Mouse (Mus musculus): ENCODE measurements at regions not wholly inside any gene's neighbourhood (a gene's known extent, or its start where the extent isn't known, plus 50 kb on each side); places are given as distances from the start of the nearest gene placed in this dataset.

- DNase-seq (ENCODE audit: low spot score in 2 of 2), result no peak
- intact Hi-C loops (cut with DNase I), result no loop called here
Observed at GRCm38 (mm10) chr10:21715436-21715835, 122.5 kb downstream of the 1700020N01Rik start.

GRCm38 (mm10) chr10:21718189-21718588, 125.2 kb downstream of the 1700020N01Rik start:
- intact Hi-C loops (cut with DNase I), result no loop called here
- no peak for DNase-seq (ENCODE audit: low spot score in 2 of 2)

DNA sequence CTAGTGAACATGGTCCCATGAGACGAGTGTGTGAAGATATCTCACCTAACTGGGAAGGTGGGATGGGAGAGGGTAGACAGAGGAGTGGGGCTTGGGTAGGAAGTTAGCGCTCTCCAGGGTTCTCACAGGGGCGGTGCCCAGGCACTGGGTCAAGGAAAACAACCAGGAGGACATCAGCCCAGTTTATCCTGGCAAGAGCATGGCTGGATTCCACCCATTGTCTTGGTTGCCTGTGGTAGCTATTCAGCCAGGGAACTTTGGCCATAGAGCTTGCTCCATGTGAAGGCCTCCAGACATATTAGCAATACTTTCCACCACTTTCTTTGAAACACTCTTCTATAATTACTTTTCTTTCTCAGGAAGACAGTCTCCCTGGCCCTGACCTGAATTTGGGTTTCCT, 131.4 kb downstream of the 1700020N01Rik start:
- DNase-seq (ENCODE audit: low spot score in 2 of 2), result no peak

GRCm38 (mm10) chr10:21724999-21725398, 132.1 kb downstream of the 1700020N01Rik start:
- intact Hi-C loops (cut with DNase I), result no loop called here
- peak in 1 of 2 experiments; percentile 53 for DNase-seq (ENCODE audit: low spot score in 2 of 2)

More for the DNA sequence above, 131.4 kb downstream of the 1700020N01Rik start:
- intact Hi-C loops (cut with DNase I), result no loop called here

DNA sequence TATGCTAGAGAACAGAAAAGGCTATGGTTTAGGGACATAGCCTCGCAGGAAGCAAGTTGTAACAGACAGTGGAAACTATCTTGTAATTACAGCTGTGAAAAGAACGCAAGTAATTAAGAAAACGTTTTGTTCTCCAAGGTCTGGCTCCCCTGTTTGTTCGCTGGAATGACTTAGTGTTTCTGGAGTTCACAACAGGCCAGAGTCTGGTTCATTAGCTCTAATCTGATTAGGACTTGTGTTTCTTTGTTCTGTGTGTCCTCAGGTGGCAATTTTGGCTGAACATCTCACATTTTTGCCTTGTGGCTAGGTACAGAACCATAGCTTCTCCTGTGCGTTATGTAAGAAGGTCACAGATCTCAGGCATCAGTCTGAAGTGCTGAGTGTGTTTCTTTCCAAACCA, 141.7 kb upstream of the Sgk1 start:
- no peak for DNase-seq (ENCODE audit: low spot score in 2 of 2)
- intact Hi-C loops (cut with DNase I), result no loop called here

DNA sequence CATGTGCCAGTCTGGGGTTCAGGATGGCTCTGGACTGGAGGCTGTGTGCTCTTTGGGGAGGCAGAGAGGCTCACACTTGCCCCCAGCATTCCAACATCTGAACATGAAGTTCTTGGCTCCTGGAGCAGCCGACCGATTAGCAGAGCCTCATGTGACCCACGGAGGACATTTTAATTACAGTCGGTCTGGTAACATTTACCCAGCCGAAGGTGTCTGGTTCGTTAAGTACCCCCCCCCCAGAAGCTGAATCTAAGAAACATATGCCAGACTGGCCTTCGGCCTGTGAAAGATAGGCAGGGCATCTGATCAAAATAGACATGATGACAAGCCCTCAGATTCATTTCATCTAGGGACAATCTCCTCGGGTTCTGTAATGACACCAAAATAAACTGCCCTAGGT, 140.4 kb upstream of the Sgk1 start:
- intact Hi-C loops (cut with DNase I), result no loop called here

DNA sequence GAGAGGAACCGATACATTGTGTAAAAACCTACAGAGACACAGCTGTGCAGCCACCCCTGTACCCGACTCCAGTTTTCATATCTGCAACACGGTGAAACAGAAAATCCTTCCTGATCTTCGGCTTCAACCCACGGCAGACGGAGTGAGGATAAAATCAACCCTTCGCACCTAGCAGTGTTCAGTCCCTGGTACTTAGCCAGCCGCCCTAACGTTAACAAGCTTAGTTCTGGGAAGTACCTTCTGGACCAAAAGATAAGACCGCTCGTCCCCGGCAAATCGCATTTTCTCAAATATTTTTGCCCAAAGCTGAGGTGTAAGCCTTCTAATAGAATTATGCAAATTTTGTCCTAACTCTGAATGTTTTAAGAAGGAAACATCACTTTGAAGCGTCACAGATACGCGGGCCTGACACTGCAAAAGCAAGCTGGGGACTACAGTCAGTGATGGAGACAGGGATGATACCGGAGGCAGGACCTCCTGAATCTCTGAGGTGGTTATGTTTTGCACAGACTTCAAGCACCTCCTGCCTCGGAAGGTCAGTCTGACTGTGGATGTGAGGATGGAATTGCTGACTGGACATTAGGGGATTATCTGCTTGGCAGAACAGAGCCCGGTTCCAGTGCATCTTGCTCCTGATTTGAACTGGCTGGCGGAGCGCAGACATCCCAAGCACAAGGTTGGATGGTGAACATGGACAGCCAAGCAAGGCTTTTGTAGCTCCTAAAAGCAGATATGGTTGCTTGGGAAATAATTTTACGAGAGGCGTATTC, 139.8 kb upstream of the Sgk1 start:
- DNase-seq (ENCODE audit: low spot score in 2 of 2), result peak in 1 of 2 experiments; percentile 39
- intact Hi-C loops (cut with DNase I), result no loop called here

More for the DNA sequence above, 140.4 kb upstream of the Sgk1 start:
- no peak for DNase-seq (ENCODE audit: low spot score in 2 of 2)

DNA sequence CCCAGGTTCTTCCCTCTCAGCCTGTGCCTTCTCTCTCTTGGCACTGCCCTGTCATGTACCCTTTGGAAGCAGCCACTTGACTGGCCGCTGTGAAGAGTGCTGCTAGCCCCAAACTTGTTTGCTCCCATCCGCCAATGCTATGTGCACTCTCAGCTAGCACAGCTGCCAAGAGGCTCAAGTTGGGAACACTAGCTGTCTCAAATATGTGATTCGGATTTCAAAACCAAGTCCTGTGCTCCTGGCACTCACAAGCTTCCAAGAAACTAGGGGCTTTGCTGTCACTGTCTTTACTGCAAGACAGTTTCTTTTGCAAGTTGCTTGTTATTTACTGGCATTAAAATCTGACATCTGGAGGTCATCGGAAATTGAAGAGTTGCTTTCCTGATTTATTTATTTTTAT, 138.6 kb upstream of the Sgk1 start:
- intact Hi-C loops (cut with DNase I), result no loop called here
- no peak for DNase-seq (ENCODE audit: low spot score in 2 of 2)

DNA sequence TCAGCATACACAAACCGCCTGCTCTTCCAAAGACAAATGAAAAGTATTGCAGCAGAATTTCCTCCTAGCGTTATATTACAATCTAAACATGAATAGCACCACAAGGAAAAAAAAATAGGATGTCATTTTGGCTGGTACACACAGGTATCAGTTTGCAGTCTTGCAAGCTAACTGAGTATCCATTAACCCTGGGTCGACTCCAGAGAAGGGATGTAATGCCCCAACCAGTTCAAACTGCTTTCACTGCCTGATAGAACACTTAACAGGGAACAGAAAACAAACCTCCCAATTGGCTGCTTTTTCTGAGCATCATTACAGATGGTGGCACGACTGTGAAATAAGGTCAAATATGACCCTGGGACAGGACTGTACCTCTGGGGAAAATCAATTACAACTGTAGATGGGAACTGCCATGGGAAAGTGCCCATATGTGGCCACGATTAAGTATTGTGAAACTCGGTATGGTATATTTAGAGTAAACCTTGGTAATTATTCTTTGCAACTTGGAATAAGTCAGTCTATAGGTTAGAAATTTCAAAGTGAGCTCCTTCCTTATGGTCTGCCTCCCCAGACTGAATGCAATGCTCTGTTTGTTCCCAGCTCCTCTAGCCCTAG, 137.5 kb upstream of the Sgk1 start:
- DNase-seq (ENCODE audit: low spot score in 2 of 2), result no peak
- intact Hi-C loops (cut with DNase I), result no loop called here

DNA sequence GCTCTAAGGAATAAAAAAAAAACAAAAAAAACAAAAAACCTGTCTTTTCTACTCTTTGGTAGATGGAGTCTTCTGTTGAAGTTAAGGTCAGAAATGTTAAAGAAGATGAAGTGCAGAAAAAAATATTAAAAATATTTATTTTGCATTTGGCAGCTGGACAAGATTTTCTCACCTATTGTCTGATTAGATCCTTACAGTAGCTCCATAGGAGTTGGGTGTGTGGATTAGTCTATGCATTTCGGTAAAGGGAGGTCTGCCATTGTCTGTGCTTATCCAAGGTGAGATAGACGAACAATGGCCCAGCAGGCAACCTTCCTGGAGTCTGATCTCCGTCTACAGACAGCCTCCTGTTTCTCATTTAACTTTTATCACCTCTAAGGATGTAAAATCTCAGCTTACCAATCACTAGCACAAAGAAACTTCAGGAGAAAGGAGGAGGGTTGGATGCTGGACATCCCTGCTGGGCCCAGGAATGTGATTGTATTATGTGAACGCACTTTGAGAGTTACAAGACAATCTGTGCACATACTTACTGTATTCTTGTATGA, 136.0 kb upstream of the Sgk1 start:
- no peak for DNase-seq (ENCODE audit: low spot score in 2 of 2)
- intact Hi-C loops (cut with DNase I), result no loop called here

DNA sequence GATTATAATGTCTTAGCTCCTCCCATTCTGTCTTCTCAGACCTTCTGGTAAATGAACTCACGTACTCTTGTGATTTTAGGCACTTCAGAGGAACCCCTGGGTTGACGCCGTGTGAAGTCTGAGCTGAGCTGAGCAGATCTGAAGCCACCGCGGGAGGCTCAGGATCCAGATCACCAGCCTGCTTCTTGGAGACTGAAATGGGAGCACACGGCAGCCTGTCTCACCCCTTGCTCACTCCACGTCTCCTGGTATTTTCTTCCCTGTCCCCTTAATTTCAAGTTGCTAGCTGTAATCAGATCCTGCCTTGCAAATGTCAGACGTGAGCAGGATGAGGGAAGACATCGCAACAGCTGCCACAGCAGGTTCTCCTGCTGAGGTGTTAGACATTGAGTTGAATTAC, 135.3 kb upstream of the Sgk1 start:
- intact Hi-C loops (cut with DNase I), result no loop called here
- DNase-seq (ENCODE audit: low spot score in 2 of 2), result no peak

DNA sequence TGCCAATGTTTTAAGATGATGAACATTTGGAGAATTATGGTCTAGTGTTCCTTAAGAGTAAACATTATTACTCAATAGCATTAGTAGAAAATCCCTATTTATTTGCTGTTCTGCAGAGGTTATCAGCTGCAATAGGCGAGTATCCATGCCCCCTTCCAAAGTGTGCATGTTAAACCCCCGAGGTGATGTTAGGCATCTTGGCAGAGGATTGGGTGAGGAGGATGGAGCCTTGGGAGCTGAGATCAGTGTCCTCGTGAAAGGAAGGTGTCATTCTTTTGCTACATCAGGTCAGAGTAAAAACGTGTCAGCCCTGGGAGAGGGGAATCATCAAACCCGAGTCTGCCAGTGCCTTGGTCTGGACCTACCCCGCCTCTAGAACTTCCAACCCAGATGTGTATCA, 130.7 kb upstream of the Sgk1 start:
- intact Hi-C loops (cut with DNase I), result loop anchor here (5.0 kb wide), 1 partner anchor 44 kb away; no protein-coding TSS in a partner anchor
- no peak for DNase-seq (ENCODE audit: low spot score in 2 of 2)

DNA sequence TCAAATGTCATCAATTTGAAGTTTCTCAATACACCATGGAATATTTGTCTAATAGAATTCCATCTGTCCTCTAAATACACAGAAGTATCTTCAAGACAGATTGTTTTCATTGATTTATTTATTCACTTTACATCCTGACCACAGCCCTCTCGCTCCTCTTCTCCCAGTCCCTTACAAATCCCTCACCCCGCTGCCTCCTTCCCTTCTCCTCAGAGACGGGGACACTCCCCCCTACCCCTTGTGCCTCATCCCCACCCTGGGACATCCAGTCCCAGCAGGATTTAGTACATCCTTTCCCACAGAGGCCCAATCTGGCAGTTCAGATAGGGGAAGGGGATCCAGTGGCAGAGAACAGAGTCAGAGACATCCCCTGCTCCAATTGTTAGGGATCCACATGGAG, 129.6 kb upstream of the Sgk1 start:
- intact Hi-C loops (cut with DNase I), result loop anchor here (5.0 kb wide), 1 partner anchor 45 kb away; no protein-coding TSS in a partner anchor
- no peak for DNase-seq (ENCODE audit: low spot score in 2 of 2)

- intact Hi-C loops (cut with DNase I), result loop anchor here (5.0 kb wide), 1 partner anchor 48 kb away; no protein-coding TSS in a partner anchor
- DNase-seq (ENCODE audit: low spot score in 2 of 2), result no peak
Observed at GRCm38 (mm10) chr10:21754763-21755548, 127.0 kb upstream of the Sgk1 start.

DNA sequence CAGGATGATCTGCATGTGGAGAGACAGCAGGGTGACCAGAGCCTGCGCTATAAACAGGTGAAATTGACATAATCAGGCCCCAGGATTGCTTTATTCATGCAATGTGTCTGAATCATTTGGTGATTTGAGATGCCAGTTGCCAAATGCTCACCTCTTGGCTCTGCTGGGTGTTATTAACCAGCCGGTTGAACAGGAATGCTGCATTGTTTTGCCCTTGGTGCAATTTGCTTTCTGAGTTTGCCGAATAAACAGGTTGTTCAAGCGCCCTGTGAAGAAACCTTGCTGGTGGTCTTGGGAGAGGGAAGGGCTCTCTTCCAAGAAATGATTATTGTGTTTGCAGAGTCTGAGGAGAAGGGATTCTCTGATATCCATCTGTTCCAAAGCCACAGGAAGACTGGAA, 126.3 kb upstream of the Sgk1 start:
- intact Hi-C loops (cut with DNase I), result no loop called here
- no peak for DNase-seq (ENCODE audit: low spot score in 2 of 2)

GRCm38 (mm10) chr10:21756811-21757210, 125.2 kb upstream of the Sgk1 start:
- DNase-seq (ENCODE audit: low spot score in 2 of 2), result no peak
- intact Hi-C loops (cut with DNase I), result no loop called here

DNA sequence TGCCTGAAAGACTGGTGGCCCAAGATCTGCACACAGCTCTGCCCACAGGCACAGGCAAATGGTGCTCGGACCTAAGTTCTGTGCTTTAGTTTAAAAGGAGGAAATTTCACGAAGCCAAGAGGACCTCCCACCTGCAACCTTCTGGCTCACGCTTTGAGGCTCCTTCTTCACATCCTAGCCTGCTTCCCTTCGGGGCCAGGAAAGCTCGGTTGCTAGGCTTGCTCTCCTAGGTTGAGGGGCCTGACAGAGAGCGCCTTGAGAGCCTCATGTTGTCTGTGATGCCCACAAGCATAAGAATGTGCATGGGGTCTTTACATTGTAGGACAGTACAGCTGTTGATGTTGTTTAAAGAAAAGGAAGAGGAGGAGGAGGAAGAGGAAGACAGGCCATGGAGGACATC, 123.9 kb upstream of the Sgk1 start:
- DNase-seq (ENCODE audit: low spot score in 2 of 2), result no peak
- intact Hi-C loops (cut with DNase I), result no loop called here

DNA sequence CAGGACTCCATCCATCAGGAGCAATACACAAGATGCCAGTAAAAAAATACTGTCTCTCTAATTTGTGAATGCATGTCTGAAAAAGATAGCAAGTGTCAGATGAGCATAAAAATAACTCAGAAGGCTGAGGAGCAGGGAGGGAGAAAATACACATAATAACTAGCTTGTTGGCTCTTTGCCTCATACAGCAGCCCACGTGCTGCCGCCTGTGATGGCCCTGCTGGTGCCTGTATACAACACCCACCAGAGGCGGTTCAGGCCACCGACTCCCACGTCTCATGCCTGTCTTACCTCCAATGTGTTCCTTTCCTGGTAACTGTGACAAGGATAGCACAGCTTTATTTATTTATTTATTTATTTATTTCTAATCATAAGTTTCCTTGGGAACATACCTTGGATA, 119.5 kb upstream of the Sgk1 start:
- intact Hi-C loops (cut with DNase I), result loop anchor here (2.0 to 5.0 kb wide), 7 partner anchors 105 to 295 kb away; partner anchors contain the start of gene Sgk1
- peak; percentile 60 to 62 for DNase-seq (ENCODE audit: low spot score in 2 of 2)

- intact Hi-C loops (cut with DNase I), result loop anchor here (2.0 to 5.0 kb wide), 7 partner anchors 106 to 296 kb away; partner anchors contain the start of gene Sgk1
Observed at GRCm38 (mm10) chr10:21763017-21763964, 118.7 kb upstream of the Sgk1 start.

More at GRCm38 (mm10) chr10:21763017-21763964, 118.7 kb upstream of the Sgk1 start:
- DNase-seq (ENCODE audit: low spot score in 2 of 2), result peak; percentile 31 to 71

Data from left cerebral cortex, postnatal 25 days (tissue).